Mouse (Mus musculus): ENCODE data around the gene BC035044. TPM values are rescaled to one million over a fixed set of nuclear protein-coding genes. Genes with fewer than 3 reads are reported as not detected.
"Not testable (repeated sequence)": the region's sequence is repeated elsewhere in the genome, so short reads cannot be mapped to it uniquely, and the experiment has no call there.

Gene BC035044
- polyA plus RNA-seq, 1 experiment from 2014 or later: 1.9 TPM

GRCm38 (mm10) chr6:128845319-128845979 lies 45.5 kb downstream of the BC035044 start:
- H3K4me1 ChIP-seq (ENCODE audit: control insufficient read depth, insufficient read depth, low read length): peaks cover 3% of the 10 kb centered on the region; the same call in 1 of the 2 replicates
- no peak overlapping the region for H3K4me3 ChIP-seq (ENCODE audit: low read depth, low read length)
- no peak for ATAC-seq (ENCODE audit: insufficient number of reproducible peaks, insufficient read depth, low FRiP score, low read depth)
- no peaks in the 10 kb centered on the region for H3K9me3 ChIP-seq (ENCODE audit: control insufficient read depth, low read depth, low read length)
- no peak overlapping the region for H3K9ac ChIP-seq (replicated peaks; ENCODE audit: low read depth, low read length)
- H3K27me3 ChIP-seq (ENCODE audit: control insufficient read depth, insufficient read depth, low read length): no peaks in the 10 kb centered on the region
- no peak overlapping the region for H3K4me2 ChIP-seq (replicated peaks; ENCODE audit: low read depth, low read length)
- H3K36me3 ChIP-seq (ENCODE audit: control insufficient read depth, insufficient read depth, low read length): no peaks in the 10 kb centered on the region
- 35% methylated on average over 7 of the region's 7 CpGs for WGBS
- H3K27ac ChIP-seq (ENCODE audit: low read length): no peak overlapping the region

- H3K4me3 ChIP-seq (ENCODE audit: low read depth, low read length): no peak overlapping the region
- H3K9me3 ChIP-seq (ENCODE audit: control insufficient read depth, low read depth, low read length): no peaks in the 10 kb centered on the region
- WGBS: 83% methylated on average over 5 of the region's 5 CpGs
- no peak overlapping the region for H3K9ac ChIP-seq (replicated peaks; ENCODE audit: low read depth, low read length)
- H3K27ac ChIP-seq (ENCODE audit: low read length): peak overlapping the region; percentile 90; the same call in 1 of the 2 replicates
- H3K36me3 ChIP-seq (ENCODE audit: control insufficient read depth, insufficient read depth, low read length): no peaks in the 10 kb centered on the region
- peaks cover 3% of the 10 kb centered on the region; the same call in 1 of the 2 replicates for H3K4me1 ChIP-seq (ENCODE audit: control insufficient read depth, insufficient read depth, low read length)
- no peak for ATAC-seq (ENCODE audit: insufficient number of reproducible peaks, insufficient read depth, low FRiP score, low read depth)
- H3K4me2 ChIP-seq (replicated peaks; ENCODE audit: low read depth, low read length): no peak overlapping the region
- no peaks in the 10 kb centered on the region for H3K27me3 ChIP-seq (ENCODE audit: control insufficient read depth, insufficient read depth, low read length)
Measured at GRCm38 (mm10) chr6:128844586-128845080, 46.3 kb downstream of the BC035044 start.

GRCm38 (mm10) chr6:128844131-128844530 lies 46.8 kb downstream of the BC035044 start:
- 30% methylated on average over 8 of the region's 8 CpGs for WGBS
- no peaks in the 10 kb centered on the region for H3K36me3 ChIP-seq (ENCODE audit: control insufficient read depth, insufficient read depth, low read length)
- H3K4me3 ChIP-seq (ENCODE audit: low read depth, low read length): peak overlapping the region; percentile 81
- no peaks in the 10 kb centered on the region for H3K9me3 ChIP-seq (ENCODE audit: control insufficient read depth, low read depth, low read length)
- ATAC-seq (ENCODE audit: insufficient number of reproducible peaks, insufficient read depth, low FRiP score, low read depth): no peak
- H3K4me1 ChIP-seq (ENCODE audit: control insufficient read depth, insufficient read depth, low read length): peaks cover 3% of the 10 kb centered on the region; the same call in 1 of the 2 replicates
- peak overlapping the region; percentile 46 for H3K4me2 ChIP-seq (replicated peaks; ENCODE audit: low read depth, low read length)
- peak overlapping the region; percentile 90 for H3K27ac ChIP-seq (ENCODE audit: low read length)
- no peaks in the 10 kb centered on the region for H3K27me3 ChIP-seq (ENCODE audit: control insufficient read depth, insufficient read depth, low read length)
- no peak overlapping the region for H3K9ac ChIP-seq (replicated peaks; ENCODE audit: low read depth, low read length)

- H3K27me3 ChIP-seq (ENCODE audit: control insufficient read depth, insufficient read depth, low read length): no peaks in the 10 kb centered on the region
- peak overlapping the region; percentile 90 for H3K27ac ChIP-seq (ENCODE audit: low read length)
- H3K4me1 ChIP-seq (ENCODE audit: control insufficient read depth, insufficient read depth, low read length): peaks cover 3% of the 10 kb centered on the region; the same call in 1 of the 2 replicates
- peak overlapping the region; percentile 56 for H3K9ac ChIP-seq (replicated peaks; ENCODE audit: low read depth, low read length)
- H3K4me3 ChIP-seq (ENCODE audit: low read depth, low read length): peak overlapping the region; percentile 81
- H3K4me2 ChIP-seq (replicated peaks; ENCODE audit: low read depth, low read length): peak overlapping the region; percentile 46
- WGBS: under 1% methylated on average over 22 of the region's 22 CpGs
- no peaks in the 10 kb centered on the region for H3K9me3 ChIP-seq (ENCODE audit: control insufficient read depth, low read depth, low read length)
- H3K36me3 ChIP-seq (ENCODE audit: control insufficient read depth, insufficient read depth, low read length): no peaks in the 10 kb centered on the region
- peak; percentile 21; the same call in 1 of the 2 replicates for ATAC-seq (ENCODE audit: insufficient number of reproducible peaks, insufficient read depth, low FRiP score, low read depth)
Measured at GRCm38 (mm10) chr6:128843479-128843992, 47.4 kb downstream of the BC035044 start.

GRCm38 (mm10) chr6:128842945-128843478 lies 47.9 kb downstream of the BC035044 start:
- Histone ChIP-seq H3K9ac (replicated peaks; ENCODE audit: low read depth, low read length) (peak overlapping the region; percentile 92), H3K27me3 (ENCODE audit: control insufficient read depth, insufficient read depth, low read length) (no peaks in the 10 kb centered on the region), H3K36me3 (ENCODE audit: control insufficient read depth, insufficient read depth, low read length) (no peaks in the 10 kb centered on the region), H3K4me1 (ENCODE audit: control insufficient read depth, insufficient read depth, low read length) (peaks cover 3% of the 10 kb centered on the region; the same call in 1 of the 2 replicates), H3K9me3 (ENCODE audit: control insufficient read depth, low read depth, low read length) (no peaks in the 10 kb centered on the region), H3K4me2 (replicated peaks; ENCODE audit: low read depth, low read length) (peak overlapping the region; percentile 48), H3K27ac (ENCODE audit: low read length) (peak overlapping the region; percentile 90), H3K4me3 (ENCODE audit: low read depth, low read length) (peak overlapping the region; percentile 81)
- 0% methylated on average over 44 of the region's 44 CpGs for WGBS
- ATAC-seq (ENCODE audit: insufficient number of reproducible peaks, insufficient read depth, low FRiP score, low read depth): peak; percentile 80

GRCm38 (mm10) chr6:128842356-128842944 lies 48.5 kb downstream of the BC035044 start:
- no peak; the same call in 1 of the 2 replicates for ATAC-seq (ENCODE audit: insufficient number of reproducible peaks, insufficient read depth, low FRiP score, low read depth)
- Histone ChIP-seq H3K4me3 (ENCODE audit: low read depth, low read length) (peak overlapping the region; percentile 81), H3K27me3 (ENCODE audit: control insufficient read depth, insufficient read depth, low read length) (no peaks in the 10 kb centered on the region), H3K4me2 (replicated peaks; ENCODE audit: low read depth, low read length) (peak overlapping the region; percentile 48), H3K27ac (ENCODE audit: low read length) (peak overlapping the region; percentile 90), H3K9me3 (ENCODE audit: control insufficient read depth, low read depth, low read length) (no peaks in the 10 kb centered on the region), H3K36me3 (ENCODE audit: control insufficient read depth, insufficient read depth, low read length) (no peaks in the 10 kb centered on the region), H3K4me1 (ENCODE audit: control insufficient read depth, insufficient read depth, low read length) (peaks cover 3% of the 10 kb centered on the region; the same call in 1 of the 2 replicates), H3K9ac (replicated peaks; ENCODE audit: low read depth, low read length) (peak overlapping the region; percentile 92)
- WGBS: 1% methylated on average over 20 of the region's 20 CpGs

- no peak overlapping the region for H3K9ac ChIP-seq (replicated peaks; ENCODE audit: low read depth, low read length)
Measured at GRCm38 (mm10) chr6:128841327-128842089, 49.4 kb downstream of the BC035044 start.

GRCm38 (mm10) chr6:128840669-128841068 lies 50.3 kb downstream of the BC035044 start:
- H3K36me3 ChIP-seq (ENCODE audit: control insufficient read depth, insufficient read depth, low read length); H3K4me2 ChIP-seq (replicated peaks; ENCODE audit: low read depth, low read length); H3K27ac ChIP-seq (ENCODE audit: low read length); H3K27me3 ChIP-seq (ENCODE audit: control insufficient read depth, insufficient read depth, low read length); H3K9me3 ChIP-seq (ENCODE audit: control insufficient read depth, low read depth, low read length); ATAC-seq (ENCODE audit: insufficient number of reproducible peaks, insufficient read depth, low FRiP score, low read depth); H3K4me1 ChIP-seq (ENCODE audit: control insufficient read depth, insufficient read depth, low read length); H3K9ac ChIP-seq (replicated peaks; ENCODE audit: low read depth, low read length); H3K4me3 ChIP-seq (ENCODE audit: low read depth, low read length): not testable (repeated sequence)
- WGBS: 85% methylated on average over 3 of the region's 3 CpGs

More at GRCm38 (mm10) chr6:128841327-128842089, 49.4 kb downstream of the BC035044 start:
- no peak overlapping the region; the same call in 1 of the 2 replicates for H3K4me3 ChIP-seq (ENCODE audit: low read depth, low read length)
- 43% methylated on average over 4 of the region's 4 CpGs for WGBS
- ATAC-seq (ENCODE audit: insufficient number of reproducible peaks, insufficient read depth, low FRiP score, low read depth): no peak
- no peaks in the 10 kb centered on the region for H3K36me3 ChIP-seq (ENCODE audit: control insufficient read depth, insufficient read depth, low read length)
- no peaks in the 10 kb centered on the region for H3K27me3 ChIP-seq (ENCODE audit: control insufficient read depth, insufficient read depth, low read length)
- H3K4me2 ChIP-seq (replicated peaks; ENCODE audit: low read depth, low read length): peak overlapping the region; percentile 48
- H3K9me3 ChIP-seq (ENCODE audit: control insufficient read depth, low read depth, low read length): no peaks in the 10 kb centered on the region
- peaks cover 3% of the 10 kb centered on the region; the same call in 1 of the 2 replicates for H3K4me1 ChIP-seq (ENCODE audit: control insufficient read depth, insufficient read depth, low read length)
- H3K27ac ChIP-seq (ENCODE audit: low read length): 0 out of 2 replicates have a peak overlapping the region, but pooled peaks have one; percentile 90

Measured in stomach, embryonic 14.5 days (tissue).